Mouse (Mus musculus): ENCODE measurements at regions not wholly inside any gene's neighbourhood (a gene's known extent, or its start where the extent isn't known, plus 50 kb on each side); places are given as distances from the start of the nearest gene placed in this dataset.

DNA sequence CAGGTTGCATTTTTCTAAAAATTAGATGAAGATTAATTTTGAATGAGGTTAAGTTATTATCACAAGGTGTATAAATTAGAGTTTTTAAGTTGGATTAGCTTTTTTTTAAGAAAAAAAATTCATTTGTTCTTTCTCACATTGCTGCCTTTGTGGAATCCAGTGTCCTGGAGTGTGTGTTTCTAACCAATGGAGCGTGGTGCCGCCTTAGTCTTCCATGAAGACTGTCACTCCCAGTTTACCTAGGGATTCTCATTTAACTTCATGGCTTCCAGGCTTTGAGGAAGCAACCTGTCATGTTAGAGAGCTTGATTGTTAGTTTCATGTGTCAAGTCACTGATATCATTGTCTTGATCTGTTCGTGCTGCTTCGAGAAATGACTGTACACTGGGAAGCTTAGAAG lies 355.6 kb upstream of the Cdh6 start:
- no peaks in the 10 kb centered on the region for H3K36me3 ChIP-seq (ENCODE audit: control insufficient read depth, insufficient read depth, low read length)
- H3K4me1 ChIP-seq (ENCODE audit: control insufficient read depth, insufficient read depth, low read length), result no peaks in the 10 kb centered on the region
- H3K27me3 ChIP-seq (replicated peaks; ENCODE audit: control insufficient read depth, insufficient read depth, low read length), result no peaks in the 10 kb centered on the region; the same call in 1 of the 2 replicates
- H3K27ac ChIP-seq (ENCODE audit: insufficient read depth, low read depth, low read length), result no peak overlapping the region
- no peak for TF ChIP-seq POLR2A (IDR thresholded peaks at IDR 0.05; ENCODE audit: low read depth, low read length)
- TF ChIP-seq CTCF (conservative IDR thresholded peaks at IDR 0.05; ENCODE audit: insufficient read depth, insufficient read length, low read depth, low read length), result no peak
- DNase-seq, result no peak
- no peak overlapping the region for H3K4me3 ChIP-seq (ENCODE audit: insufficient read depth, low read depth, low read length)
- 61% methylated on average over 4 of the region's 4 CpGs for WGBS

Measured in kidney, adult 2 months (tissue).